Mouse (Mus musculus) megakaryocyte, embryonic 14.5 days (primary cell): ENCODE measurements around the gene Cited1. TPM values are rescaled to one million over a fixed set of nuclear protein-coding genes. Genes with fewer than 3 reads are reported as not detected.
A peak's percentile ranks its signal among the peaks of the same experiment; 100 is the strongest.

ENCODE experiments used
- H3K27me3 ChIP-seq: replicated peaks from 2 replicates; pipeline ENCODE3; 2012; ENCODE audit warnings: inconsistent platforms
- H3K36me3 ChIP-seq: replicated peaks from 2 replicates; pipeline ENCODE3; 2012; ENCODE audit warnings: low read length, inconsistent platforms, mixed read lengths
- H3K4me1 ChIP-seq: 2 replicates; pipeline ENCODE4 v1.6.1; 2012; ENCODE audit warnings: inconsistent platforms
- H3K4me3 ChIP-seq: replicated peaks from 2 replicates; pipeline ENCODE3; 2012; ENCODE audit warnings: moderate library complexity, mild to moderate bottlenecking, inconsistent platforms
- H3K9me3 ChIP-seq: 2 replicates; pipeline ENCODE4 v1.6.1; 2012; ENCODE audit warnings: inconsistent platforms
- FLI1 ChIP-seq: IDR thresholded peaks from 2 replicates; pipeline ENCODE4 v1.6.1; 2012; ENCODE audit warnings: low read length, inconsistent platforms, mixed read lengths
- GATA1 ChIP-seq: IDR thresholded peaks from 3 replicates; pipeline ENCODE4 v1.6.1; 2012; ENCODE audit warnings: mixed read lengths, low read length, inconsistent platforms, borderline replicate concordance
- polyA plus RNA-seq: library from polyadenylated mRNA; stranded (reverse); fragments of >175 nt; gene quantifications from 2 replicates; pipeline ENCODE4 v1.2.3, GENCODE M21; 2012; ENCODE audit warnings: low replicate concordance; ENCODE audit not compliant: insufficient read depth

Cited1 gene
- polyA plus RNA-seq = not detected in 2 replicates

DNA sequence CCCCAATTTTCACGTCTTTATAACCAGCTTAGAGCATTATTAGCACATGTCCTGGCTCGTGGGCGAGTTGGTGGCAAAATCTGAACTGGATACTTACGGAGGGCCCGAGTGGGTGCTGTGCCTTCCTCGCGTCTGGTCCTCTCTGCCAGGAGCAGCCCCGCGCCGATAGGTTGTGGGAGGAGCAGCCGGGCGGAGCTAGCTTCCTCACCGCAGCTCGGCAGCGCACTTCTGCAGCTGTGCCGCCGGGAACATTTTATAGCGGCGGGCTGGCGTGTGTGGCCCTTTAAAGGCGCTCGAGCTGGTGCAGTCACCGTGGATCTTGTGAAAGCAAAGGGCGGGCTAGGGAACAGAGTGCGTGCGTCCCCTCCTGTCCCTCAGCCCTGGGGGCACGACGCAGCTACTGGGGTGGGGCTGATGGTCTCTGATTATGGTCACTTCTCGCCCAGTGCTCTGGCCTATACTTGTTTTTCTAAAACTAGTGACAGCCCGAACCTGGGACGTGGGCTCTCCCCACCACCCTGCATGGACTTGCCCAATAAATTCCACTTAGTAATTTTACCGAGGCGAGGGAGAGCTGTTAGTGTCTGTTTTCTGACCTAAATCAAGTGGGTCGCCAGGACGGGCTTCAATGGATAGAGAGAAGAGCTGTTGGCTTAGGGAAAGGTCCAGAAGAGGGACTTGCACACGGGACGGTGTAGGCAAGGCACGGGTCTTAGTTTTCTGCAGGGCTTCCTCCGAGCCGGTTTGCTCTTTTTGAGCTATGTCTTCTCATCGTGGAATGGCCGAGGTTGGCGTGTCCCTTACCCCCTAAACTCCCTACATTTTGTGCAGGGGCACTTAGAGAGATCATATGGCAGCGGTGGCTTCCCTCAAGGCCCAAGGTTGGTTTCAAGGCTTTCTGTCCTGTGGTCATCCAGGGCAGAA lies at the start of gene Cited1:
Gene Cited1, minus strand, starts transcription at position 245 of the 924 bp plus-strand sequence.
- Histone ChIP-seq H3K4me1 (peaks cover 30% of the 10 kb centered on the region), H3K36me3 (no peaks in the 10 kb centered on the region), H3K4me3 (peak within 1 kb of the TSS; percentile 89), H3K27me3 (peaks cover 81% of the 10 kb centered on the region), H3K9me3 (peaks cover 29% of the 10 kb centered on the region)
- TF ChIP-seq FLI1 = no peak
- TF ChIP-seq GATA1 = no peak

DNA sequence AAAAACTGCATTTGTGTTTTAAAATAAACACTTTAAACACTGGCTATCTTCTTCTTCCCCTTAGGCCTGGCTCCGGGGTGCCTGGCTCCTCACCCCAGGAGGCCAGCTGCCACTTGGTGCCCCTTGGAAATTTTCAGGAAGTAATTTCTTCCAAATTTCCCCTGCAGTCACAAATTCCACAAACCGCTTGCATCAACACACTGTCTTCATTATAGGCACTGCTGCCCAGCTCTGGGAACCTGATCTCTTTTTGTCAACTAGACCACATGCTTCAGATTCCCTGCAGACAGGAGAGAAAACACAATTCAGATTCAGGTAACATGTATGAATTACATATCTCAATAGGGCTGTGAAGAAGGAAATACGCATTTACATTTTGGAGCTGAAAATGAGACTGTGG lies 32.9 kb upstream of the Cited1 start:
- Histone ChIP-seq H3K36me3 (peaks cover 7% of the 10 kb centered on the region), H3K27me3 (peaks cover 9% of the 10 kb centered on the region), H3K4me3 (no peak overlapping the region), H3K9me3 (peaks cover 5% of the 10 kb centered on the region; the same call in 1 of the 2 replicates), H3K4me1 (no peaks in the 10 kb centered on the region)
- TF ChIP-seq FLI1 = no peak
- no peak for TF ChIP-seq GATA1

DNA sequence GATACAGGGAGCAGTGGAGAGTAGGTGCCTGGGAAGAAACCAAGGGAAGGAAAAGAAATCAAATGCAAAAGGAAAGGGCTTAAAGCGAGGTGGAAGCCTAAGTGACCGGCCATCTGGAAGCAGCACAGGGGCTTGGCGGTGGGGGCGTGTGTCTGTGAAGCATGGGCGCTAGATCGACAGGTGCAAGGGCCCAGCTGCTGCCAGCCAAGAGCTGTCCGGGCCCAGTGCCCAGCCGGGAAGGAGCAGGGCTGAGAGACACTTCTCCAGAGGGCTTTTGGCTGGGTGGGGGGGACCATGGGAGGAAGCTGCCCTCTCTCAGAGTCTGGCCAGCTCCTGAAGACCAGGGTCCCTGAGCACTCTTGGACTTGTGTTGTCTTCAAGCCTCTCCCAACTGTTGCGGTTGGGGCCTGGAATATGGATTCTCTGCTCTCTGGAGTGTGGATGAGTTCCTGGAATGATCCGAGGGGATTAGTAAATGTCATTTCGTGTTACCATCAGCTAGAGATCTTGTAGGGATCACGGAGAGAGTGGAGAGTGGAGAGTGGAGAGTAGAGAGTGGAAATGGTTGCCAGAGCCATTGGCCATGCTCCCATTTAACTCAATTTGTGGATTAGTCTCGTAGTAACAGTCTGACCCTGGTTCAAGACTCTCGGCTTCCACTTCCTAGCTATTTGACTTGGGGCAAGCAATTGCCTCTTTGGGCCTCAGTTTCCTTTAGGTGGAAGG lies 10.8 kb upstream of the Cited1 start:
- TF ChIP-seq FLI1 (no peak), GATA1 (no peak)
- no peak overlapping the region for H3K4me3 ChIP-seq
- no peaks in the 10 kb centered on the region for H3K9me3 ChIP-seq
- H3K36me3 ChIP-seq = no peaks in the 10 kb centered on the region
- H3K4me1 ChIP-seq = no peaks in the 10 kb centered on the region
- peaks cover 64% of the 10 kb centered on the region for H3K27me3 ChIP-seq

DNA sequence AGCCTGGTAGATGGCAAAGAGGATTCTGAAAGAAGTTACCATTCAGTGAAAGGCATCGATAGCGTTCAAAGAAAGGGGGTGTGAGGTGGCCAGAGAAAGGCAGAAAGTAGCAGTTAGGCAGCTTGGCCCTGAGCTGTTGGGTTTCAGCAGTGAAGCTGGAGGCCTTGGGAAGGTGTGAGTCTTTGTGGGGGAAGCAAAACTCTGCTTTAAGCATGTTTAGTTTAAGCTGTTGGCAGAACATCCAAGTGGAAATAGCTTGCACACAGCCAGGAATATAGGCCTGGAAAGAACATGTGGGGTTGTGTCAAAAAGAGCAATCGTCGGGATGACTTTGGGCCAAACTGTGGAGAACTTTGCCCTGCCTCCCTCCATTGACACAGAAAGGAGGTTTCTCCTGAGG lies 7.8 kb upstream of the Cited1 start:
- Histone ChIP-seq H3K27me3 (peaks cover 65% of the 10 kb centered on the region), H3K36me3 (no peaks in the 10 kb centered on the region), H3K4me1 (no peaks in the 10 kb centered on the region), H3K9me3 (no peaks in the 10 kb centered on the region), H3K4me3 (no peak overlapping the region)
- TF ChIP-seq GATA1 (no peak), FLI1 (no peak)

DNA sequence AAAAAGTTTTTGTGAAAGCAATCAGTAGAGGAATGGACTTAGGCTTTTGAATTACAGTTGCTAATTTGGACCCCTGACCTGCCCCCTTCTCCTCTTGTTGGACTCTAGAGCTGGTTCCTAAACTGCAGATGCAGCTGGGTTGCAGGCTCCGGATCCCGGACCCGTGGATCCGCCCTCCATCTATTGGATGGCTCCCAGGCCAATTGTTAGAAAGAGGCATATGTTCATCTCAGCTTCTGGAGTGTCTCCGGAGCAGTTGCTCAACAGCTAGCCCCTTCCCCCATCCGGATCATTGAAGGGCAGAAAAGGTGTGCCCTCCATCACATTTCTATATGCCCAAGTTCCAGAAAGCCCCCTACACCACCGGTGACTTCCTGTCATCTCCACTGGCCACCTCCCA lies 1.9 kb upstream of the Cited1 start:
- peaks cover 70% of the 10 kb centered on the region for H3K27me3 ChIP-seq
- peaks cover 23% of the 10 kb centered on the region for H3K9me3 ChIP-seq
- H3K36me3 ChIP-seq = no peaks in the 10 kb centered on the region
- H3K4me3 ChIP-seq = no peak overlapping the region
- H3K4me1 ChIP-seq = peaks cover 30% of the 10 kb centered on the region
- TF ChIP-seq FLI1 (no peak), GATA1 (no peak)

DNA sequence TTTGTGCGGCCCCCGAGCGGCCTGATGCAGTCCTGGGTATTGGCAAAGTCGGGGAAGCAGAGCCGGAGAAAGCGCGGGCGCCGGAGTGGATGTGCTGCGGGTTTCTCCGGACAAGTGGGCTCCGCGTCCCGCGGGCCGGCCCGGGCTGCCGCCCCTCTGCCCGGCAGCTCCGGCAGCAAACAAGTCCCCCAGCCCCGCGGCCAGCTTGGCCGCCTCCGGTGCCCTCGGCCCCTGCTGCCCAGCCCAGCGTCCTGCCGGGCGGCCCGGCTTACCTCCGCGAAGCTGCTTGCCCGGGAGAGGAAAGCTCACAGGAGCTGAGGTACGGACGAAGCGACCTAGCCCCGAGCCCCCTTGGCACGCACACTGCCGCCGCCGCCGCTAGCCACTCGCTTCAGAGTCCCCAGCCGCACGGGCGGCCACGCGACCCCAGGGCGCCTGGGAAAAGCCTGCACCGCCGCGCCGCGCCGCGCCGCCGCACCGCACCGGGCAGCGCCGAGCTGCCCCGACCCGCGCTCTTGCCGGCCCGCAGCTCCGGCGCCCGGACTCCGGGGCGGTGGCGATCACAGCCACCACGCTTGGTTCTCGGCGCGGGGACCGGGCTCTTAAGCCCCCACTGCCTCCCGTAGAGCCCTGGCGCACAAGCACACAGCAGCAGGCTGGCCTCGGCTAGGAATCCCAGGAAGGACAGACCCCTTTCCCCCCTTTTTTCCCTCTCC lies 602 bp downstream of the Cited1 start:
- Histone ChIP-seq H3K4me1 (peaks cover 30% of the 10 kb centered on the region), H3K4me3 (peak overlapping the region; percentile 89), H3K27me3 (peaks cover 90% of the 10 kb centered on the region), H3K9me3 (peaks cover 34% of the 10 kb centered on the region), H3K36me3 (no peaks in the 10 kb centered on the region)
- TF ChIP-seq FLI1 = no peak
- no peak for TF ChIP-seq GATA1

DNA sequence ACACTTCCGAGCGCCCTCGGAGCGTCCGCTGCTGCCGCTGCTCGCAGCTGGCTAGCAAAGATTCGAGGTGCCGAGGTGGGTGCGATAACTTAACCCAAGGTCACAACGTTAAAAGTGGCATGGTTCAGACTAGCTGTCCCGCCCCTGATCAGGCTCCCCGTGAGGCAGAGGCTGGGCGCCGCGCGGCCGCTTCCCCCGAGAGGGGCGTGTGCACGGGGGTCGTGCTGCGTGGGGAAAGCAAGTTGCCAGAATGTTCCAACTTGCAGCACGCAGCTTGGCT lies 1.1 kb downstream of the Cited1 start:
- peak overlapping the region; percentile 89 for H3K4me3 ChIP-seq
- H3K4me1 ChIP-seq = peaks cover 30% of the 10 kb centered on the region
- H3K27me3 ChIP-seq = peaks cover 94% of the 10 kb centered on the region
- H3K36me3 ChIP-seq = no peaks in the 10 kb centered on the region
- no peak for TF ChIP-seq GATA1
- no peak for TF ChIP-seq FLI1
- peaks cover 34% of the 10 kb centered on the region for H3K9me3 ChIP-seq

DNA sequence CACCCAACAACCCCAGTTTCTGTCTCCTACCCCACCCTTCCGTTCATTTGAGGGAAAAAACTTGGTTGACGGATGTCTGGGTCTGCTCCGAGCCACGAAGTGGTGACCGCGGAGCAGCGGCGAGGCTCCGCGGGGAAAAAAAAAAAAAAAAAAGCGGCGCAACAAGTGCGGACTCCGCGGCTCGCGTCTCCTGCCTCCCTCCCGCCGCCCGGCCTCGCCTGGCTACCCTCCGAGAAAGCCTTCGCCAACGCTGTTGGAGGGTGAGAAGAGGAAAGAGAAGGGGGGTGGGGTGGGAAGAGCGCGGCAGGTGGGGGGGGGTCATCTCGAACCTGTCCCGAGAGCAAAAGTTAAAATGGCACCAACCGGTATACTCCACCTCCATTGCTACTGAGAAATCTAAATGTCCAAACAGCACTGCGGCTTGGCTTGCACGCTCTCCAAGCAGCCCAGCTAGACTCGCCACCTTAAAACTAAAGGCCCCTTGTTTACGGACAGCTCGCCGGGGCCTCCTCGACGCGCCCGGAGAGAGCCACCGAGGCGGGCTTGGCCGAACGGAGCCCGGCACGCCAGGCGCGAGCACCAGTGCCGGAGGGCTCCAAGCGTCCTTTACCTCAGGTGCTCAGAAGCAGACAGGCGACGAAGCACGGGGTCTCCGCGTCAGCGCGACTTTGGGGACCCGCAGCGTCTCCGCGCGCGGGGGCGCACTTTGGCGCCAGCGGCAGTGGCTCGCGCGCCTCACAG lies 1.7 kb downstream of the Cited1 start:
- Histone ChIP-seq H3K4me3 (peak overlapping the region; percentile 89), H3K9me3 (peaks cover 34% of the 10 kb centered on the region), H3K36me3 (no peaks in the 10 kb centered on the region), H3K4me1 (peaks cover 30% of the 10 kb centered on the region), H3K27me3 (peaks cover 90% of the 10 kb centered on the region)
- TF ChIP-seq FLI1 (no peak), GATA1 (no peak)

DNA sequence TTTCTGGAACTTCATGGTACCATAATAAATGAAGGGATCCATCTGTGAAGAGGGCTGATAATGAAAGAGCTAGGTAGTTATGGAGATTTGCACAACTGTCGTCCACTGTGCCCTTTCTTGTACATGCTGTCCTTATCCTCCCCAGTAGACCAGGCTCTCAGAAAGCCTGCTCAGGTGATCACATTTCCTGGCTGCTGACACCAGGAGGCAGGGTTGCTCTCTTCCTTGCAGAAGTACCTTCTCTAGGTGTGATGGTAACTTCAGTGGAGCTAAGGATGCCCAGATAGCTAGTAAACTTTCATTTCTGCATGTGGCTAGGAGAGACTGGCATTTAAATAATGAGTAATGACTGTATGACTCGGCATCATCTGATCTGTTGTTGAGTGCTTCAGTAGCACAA lies 7.6 kb downstream of the Cited1 start:
- H3K27me3 ChIP-seq = peaks cover 68% of the 10 kb centered on the region
- no peaks in the 10 kb centered on the region for H3K4me1 ChIP-seq
- H3K9me3 ChIP-seq = peaks cover 11% of the 10 kb centered on the region
- TF ChIP-seq GATA1 (no peak), FLI1 (no peak)
- no peaks in the 10 kb centered on the region for H3K36me3 ChIP-seq
- H3K4me3 ChIP-seq = no peak overlapping the region
